In the genomic region with DNA sequence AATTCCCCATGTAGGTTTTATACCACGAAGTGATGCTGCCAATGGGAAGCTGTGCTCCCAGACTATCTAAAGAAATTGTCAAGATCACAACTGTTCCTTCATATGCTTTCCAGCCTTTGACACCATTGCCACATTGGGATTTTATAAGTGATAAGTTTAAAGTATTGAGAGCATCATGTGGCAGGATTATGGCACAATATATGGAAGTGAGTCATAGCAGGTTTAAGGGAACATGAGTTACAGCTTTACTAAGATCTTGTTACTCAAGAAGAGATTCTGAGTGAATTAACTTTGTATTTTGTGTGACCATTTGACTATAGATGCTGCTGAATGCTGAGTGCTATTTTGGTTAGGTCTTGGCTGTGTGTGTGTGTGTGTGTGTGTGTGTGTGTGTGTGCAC, we compare ENCODE assay signal across 16 mouse cellular contexts. TPM values are rescaled to one million over a fixed set of nuclear protein-coding genes. Genes with fewer than 3 reads are reported as not detected.
"Had no signal": no experiment of that assay in that cellular context is flagged by ENCODE, and none has a peak within 500 bp of the region (broad histone marks: within the 10 kb centered on the region; RNA-seq: fewer than 3 reads in every experiment).

No protein-coding gene starts in this region.

- H3K27me3 ChIP-seq: neural tube, embryonic 15.5 days; stomach, embryonic 15.5 days had no signal

- H3K4me1 ChIP-seq: neural tube, embryonic 15.5 days; stomach, embryonic 15.5 days had no signal

- H3K36me3 ChIP-seq: neural tube, embryonic 15.5 days; stomach, embryonic 15.5 days had no signal

- DNase-seq: retina, postnatal 1 day; right cerebral cortex, adult 18-20 months; right cerebral cortex, postnatal 14 days; right cerebral cortex, postnatal 25 days; right cerebral cortex, postnatal 4 days; spleen, adult 18-20 months; thymus, adult 18-20 months; thymus, adult 2 months; thymus, postnatal 14 days; thymus, postnatal 25 days; thymus, postnatal 36 days; thymus, postnatal 4 days had no signal

- H3K27ac ChIP-seq: neural tube, embryonic 15.5 days; stomach, embryonic 15.5 days; stomach, postnatal 0 days had no signal

- H3K4me3 ChIP-seq: neural tube, embryonic 15.5 days; stomach, embryonic 15.5 days had no signal

RNA-seq across cellular contexts. Expression of a gene that starts 21.8 kb away (rescaled TPM):
- total RNA-seq: neutrophil, adult 5-6 weeks had no signal
